Mouse (Mus musculus) lung, postnatal 0 days (tissue): ENCODE measurements around the gene Glul.
"Not testable (repeated sequence)": the region's sequence is repeated elsewhere in the genome, so short reads cannot be mapped to it uniquely, and the experiment has no call there.

Experiments used
- CTCF ChIP-seq: IDR thresholded peaks from 2 replicates; pipeline ENCODE4 v1.5.1; 2016; ENCODE audit warnings: antibody characterized with exemption, mild to moderate bottlenecking
- EP300 ChIP-seq: IDR thresholded peaks from 2 replicates; pipeline ENCODE4 v1.6.1; 2016; ENCODE audit warnings: antibody characterized with exemption, mild to moderate bottlenecking, control low read depth

- TF ChIP-seq EP300, CTCF: not testable (repeated sequence)
Observed at GRCm38 (mm10) chr1:153880391-153880790, 19.4 kb upstream of the Glul start.
